Mouse (Mus musculus) ES-E14 (cell line): ENCODE data around the gene Axin1.

ENCODE experiments used
- CHD2 ChIP-seq: IDR thresholded peaks from 2 replicates; pipeline ENCODE4 v1.6.1; 2014; ENCODE audit warnings: mild to moderate bottlenecking, low read depth, low read length, inconsistent platforms
- HCFC1 ChIP-seq: IDR thresholded peaks from 2 replicates; pipeline ENCODE4 v1.6.1; 2012; ENCODE audit warnings: low read length, inconsistent platforms, borderline replicate concordance; ENCODE audit not compliant: insufficient read depth
- MAFK ChIP-seq: IDR thresholded peaks from 2 replicates; pipeline ENCODE4 v1.6.1; 2014; ENCODE audit warnings: mild to moderate bottlenecking, low read depth, low read length, inconsistent platforms; ENCODE audit not compliant: insufficient read depth
- ZC3H11A ChIP-seq: IDR thresholded peaks from 2 replicates; pipeline ENCODE4 v1.6.1; 2012; ENCODE audit warnings: low read depth, mild to moderate bottlenecking, inconsistent platforms, low read length, borderline replicate concordance
- ZNF384 ChIP-seq: IDR thresholded peaks from 2 replicates; pipeline ENCODE4 v1.6.1; 2012; ENCODE audit warnings: low read depth, low read length, inconsistent platforms

GRCm38 (mm10) chr17:26122431-26123140, 15.9 kb upstream of the Axin1 start:
- TF ChIP-seq ZNF384 (no peak), CHD2 (no peak), HCFC1 (no peak), ZC3H11A (no peak), MAFK (no peak)
